Mouse (Mus musculus) neural tube, embryonic 12.5 days (tissue): ENCODE measurements at regions not wholly inside any gene's neighbourhood (a gene's known extent, or its start where the extent isn't known, plus 50 kb on each side); places are given as distances from the start of the nearest gene placed in this dataset.
A peak's percentile ranks its signal among the peaks of the same experiment; 100 is the strongest.
"Not testable (repeated sequence)": the region's sequence is repeated elsewhere in the genome, so short reads cannot be mapped to it uniquely, and the experiment has no call there.

Experiments used
- ATAC-seq: fragments of 200-750 bp; cut with Nextera tagmentation; 2 replicates; pipeline ENCODE4 v1.8.0; 2017; ENCODE audit warnings: low read depth, mild to moderate bottlenecking, moderate TSS enrichment, moderate library complexity; ENCODE audit not compliant: low FRiP score
- H3K27ac ChIP-seq: fragments of 300-500 bp; sonication (generic); 2 replicates; pipeline ENCODE4 v1.5.1; 2016
- H3K27me3 ChIP-seq: fragments of 300-500 bp; sonication (generic); replicated peaks from 2 replicates; pipeline ENCODE4 v1.6.1; 2016; ENCODE audit warnings: mild to moderate bottlenecking
- H3K36me3 ChIP-seq: fragments of 300-500 bp; sonication (generic); 2 replicates; pipeline ENCODE4 v1.6.1; 2016; ENCODE audit warnings: mild to moderate bottlenecking
- H3K4me1 ChIP-seq: fragments of 300-500 bp; sonication (generic); 2 replicates; pipeline ENCODE4 v1.6.1; 2016
- H3K4me2 ChIP-seq: fragments of 300-500 bp; sonication (generic); replicated peaks from 2 replicates; pipeline ENCODE4 v1.6.1; 2016; ENCODE audit warnings: mild to moderate bottlenecking
- H3K4me3 ChIP-seq: fragments of 300-500 bp; sonication (generic); 2 replicates; pipeline ENCODE4 v1.5.1; 2016
- H3K9ac ChIP-seq: fragments of 300-500 bp; sonication (generic); 2 replicates; pipeline ENCODE4 v1.6.1; 2016; ENCODE audit warnings: mild to moderate bottlenecking
- H3K9me3 ChIP-seq: fragments of 300-500 bp; sonication (generic); 2 replicates; pipeline ENCODE4 v1.6.1; 2016; ENCODE audit warnings: mild to moderate bottlenecking
- WGBS: fragments of 180-500 bp; shearing (Covaris S2); methylation state at CpG from one replicate; pipeline ENCODE4 v1.1.7; 2016; 5-methylcytosine and 5-hydroxymethylcytosine counted together

DNA sequence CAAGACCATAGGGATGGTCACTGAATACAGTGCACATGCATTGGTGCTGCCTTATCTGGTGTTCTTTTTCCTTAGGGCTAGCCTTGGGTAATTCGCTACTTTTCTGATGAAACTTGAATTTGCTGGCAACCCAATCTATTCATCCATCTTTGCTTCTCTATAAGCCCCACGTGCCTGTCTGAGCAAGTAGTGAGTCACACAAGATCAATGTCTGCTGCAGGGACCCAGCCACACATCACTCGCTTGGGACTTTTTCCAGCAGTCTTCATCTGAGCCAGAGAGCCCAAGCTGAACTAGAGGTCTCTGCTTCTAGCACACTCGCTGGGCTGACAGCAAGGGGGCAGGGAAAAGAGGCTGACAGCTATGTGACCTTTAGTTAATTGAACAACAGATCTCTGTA, 464.3 kb upstream of the Nmur2 start:
- ATAC-seq: no peak
- no peak overlapping the region for H3K27ac ChIP-seq
- H3K4me2 ChIP-seq: no peak overlapping the region
- no peak overlapping the region for H3K9ac ChIP-seq
- H3K4me1 ChIP-seq: no peaks in the 10 kb centered on the region
- H3K36me3 ChIP-seq: no peaks in the 10 kb centered on the region
- 75% methylated on average over 4 of the region's 4 CpGs for WGBS
- H3K27me3 ChIP-seq: no peaks in the 10 kb centered on the region
- no peaks in the 10 kb centered on the region for H3K9me3 ChIP-seq
- H3K4me3 ChIP-seq: no peak overlapping the region

DNA sequence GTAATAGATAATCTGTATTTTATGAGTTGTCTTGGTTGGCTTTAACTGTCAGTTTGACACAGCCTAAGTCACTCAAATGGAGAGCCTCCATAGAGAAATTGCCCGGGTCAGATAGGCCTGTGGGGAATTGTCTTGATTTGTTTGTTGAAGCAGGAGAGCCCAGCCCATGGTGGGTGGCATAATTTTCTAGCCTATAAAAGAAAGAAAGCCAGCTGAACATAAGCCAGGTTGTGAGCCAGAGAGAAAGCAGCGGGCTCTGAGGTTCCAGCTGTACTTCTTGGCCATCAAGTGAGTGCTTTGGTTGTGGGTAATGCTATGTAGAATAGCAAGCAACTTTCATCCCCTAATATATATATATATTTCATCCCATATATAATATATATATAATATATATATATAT, 474.1 kb upstream of the Nmur2 start:
- Histone ChIP-seq H3K27ac (no peak overlapping the region), H3K4me3 (no peak overlapping the region), H3K9me3 (no peaks in the 10 kb centered on the region), H3K9ac (no peak overlapping the region), H3K27me3 (no peaks in the 10 kb centered on the region), H3K4me1 (no peaks in the 10 kb centered on the region), H3K4me2 (no peak overlapping the region), H3K36me3 (no peaks in the 10 kb centered on the region)
- no peak for ATAC-seq
- 76% methylated on average over 2 of the region's 2 CpGs for WGBS

DNA sequence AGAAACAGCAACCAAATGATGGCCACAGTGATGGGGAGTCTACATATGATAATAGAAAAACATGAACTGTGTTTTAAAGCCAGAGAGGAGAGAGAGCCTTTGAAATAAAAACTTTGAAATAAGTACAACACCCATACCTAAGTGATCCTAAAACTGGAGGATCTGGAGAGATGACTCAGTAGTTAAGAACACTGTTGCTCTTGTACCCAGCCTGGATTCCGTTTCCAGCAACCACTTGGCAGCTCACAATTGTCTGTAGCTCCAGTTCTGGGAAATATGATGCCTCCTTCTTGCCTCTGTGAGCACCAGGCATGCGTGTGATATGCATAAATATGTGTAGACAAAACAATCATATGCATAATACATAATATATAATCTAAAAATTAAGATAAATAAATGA, 477.7 kb upstream of the Nmur2 start:
- no peak overlapping the region for H3K27ac ChIP-seq
- no peak overlapping the region for H3K9ac ChIP-seq
- no peaks in the 10 kb centered on the region for H3K36me3 ChIP-seq
- WGBS: 80% methylated on average over 2 of the region's 2 CpGs
- H3K4me3 ChIP-seq: no peak overlapping the region
- H3K4me1 ChIP-seq: no peaks in the 10 kb centered on the region
- H3K4me2 ChIP-seq: no peak overlapping the region
- no peaks in the 10 kb centered on the region for H3K27me3 ChIP-seq
- H3K9me3 ChIP-seq: no peaks in the 10 kb centered on the region
- ATAC-seq: no peak

DNA sequence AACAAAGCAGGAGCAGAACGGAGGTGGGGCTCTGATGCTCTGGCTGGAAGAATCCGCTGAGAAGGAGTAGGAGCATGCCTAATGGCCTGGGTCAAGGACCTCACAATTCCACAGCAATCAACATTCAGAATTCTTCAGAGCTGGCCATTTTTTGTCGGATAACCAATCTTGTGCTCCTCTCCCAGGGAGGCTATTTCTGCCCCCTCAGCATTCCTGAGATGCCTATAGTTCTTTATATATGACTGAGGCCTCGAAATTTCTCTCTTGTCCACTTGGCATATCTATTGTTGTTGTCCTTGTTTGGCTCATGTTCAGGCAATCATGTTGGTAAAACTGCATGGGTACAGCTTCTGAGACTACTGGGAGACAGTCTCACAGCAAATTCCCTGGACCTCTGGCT, 460.5 kb upstream of the Gria1 start:
- Histone ChIP-seq H3K4me2 (no peak overlapping the region), H3K27ac (no peak overlapping the region), H3K27me3 (no peaks in the 10 kb centered on the region), H3K36me3 (no peaks in the 10 kb centered on the region), H3K9me3 (no peaks in the 10 kb centered on the region), H3K9ac (no peak overlapping the region), H3K4me3 (no peak overlapping the region), H3K4me1 (no peaks in the 10 kb centered on the region)
- WGBS: 64% methylated on average over 4 of the region's 4 CpGs
- ATAC-seq: no peak

DNA sequence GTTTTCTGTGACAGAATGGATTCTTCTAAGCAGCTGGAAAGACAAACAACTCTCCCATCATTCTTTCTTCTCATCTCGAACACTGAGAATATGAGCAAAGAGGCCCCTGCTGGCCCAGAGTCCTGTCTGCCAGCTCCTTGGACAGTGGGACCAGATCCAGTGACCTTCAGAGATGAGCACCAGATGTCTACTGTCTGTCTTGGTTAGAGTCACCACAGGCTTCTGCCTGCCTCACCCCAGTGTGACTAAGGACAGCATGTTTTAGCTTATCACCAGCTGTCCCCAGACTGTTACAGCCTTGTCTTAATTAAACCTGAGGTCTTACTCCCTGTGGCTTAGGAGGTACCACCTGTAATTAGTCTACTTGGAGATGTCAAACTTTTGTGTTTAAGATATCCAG, 454.9 kb upstream of the Gria1 start:
- no peaks in the 10 kb centered on the region for H3K36me3 ChIP-seq
- H3K9ac ChIP-seq: no peak overlapping the region
- H3K9me3 ChIP-seq: no peaks in the 10 kb centered on the region
- no peak overlapping the region for H3K4me2 ChIP-seq
- WGBS: 80% methylated on average over 1 of the region's 1 CpGs
- no peak overlapping the region for H3K4me3 ChIP-seq
- H3K4me1 ChIP-seq: no peaks in the 10 kb centered on the region
- no peaks in the 10 kb centered on the region for H3K27me3 ChIP-seq
- no peak for ATAC-seq
- no peak overlapping the region for H3K27ac ChIP-seq

DNA sequence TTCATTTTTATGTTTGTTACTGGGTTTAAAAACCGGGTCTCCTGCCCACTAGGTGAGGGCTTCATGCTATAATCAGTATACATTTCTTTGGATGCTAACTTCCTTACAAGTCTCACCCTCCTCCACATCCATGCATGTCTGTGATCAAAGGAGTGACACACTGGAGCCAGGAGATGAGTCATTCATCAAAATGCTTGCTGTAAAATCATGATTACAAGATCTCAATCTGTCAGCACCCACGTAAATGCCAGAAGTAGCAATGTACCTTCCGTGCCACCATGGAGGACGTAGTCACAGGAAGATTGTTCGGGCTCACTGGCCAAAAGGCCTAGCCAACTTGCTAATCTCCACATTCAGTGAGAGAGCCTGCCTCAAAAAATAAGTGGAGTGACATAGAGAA, 431.2 kb upstream of the Gria1 start:
- Histone ChIP-seq H3K4me2 (no peak overlapping the region), H3K9ac (no peak overlapping the region), H3K4me1 (no peaks in the 10 kb centered on the region), H3K27me3 (no peaks in the 10 kb centered on the region), H3K36me3 (no peaks in the 10 kb centered on the region), H3K9me3 (no peaks in the 10 kb centered on the region), H3K4me3 (no peak overlapping the region), H3K27ac (no peak overlapping the region)
- WGBS: 86% methylated on average over 5 of the region's 5 CpGs
- no peak for ATAC-seq

DNA sequence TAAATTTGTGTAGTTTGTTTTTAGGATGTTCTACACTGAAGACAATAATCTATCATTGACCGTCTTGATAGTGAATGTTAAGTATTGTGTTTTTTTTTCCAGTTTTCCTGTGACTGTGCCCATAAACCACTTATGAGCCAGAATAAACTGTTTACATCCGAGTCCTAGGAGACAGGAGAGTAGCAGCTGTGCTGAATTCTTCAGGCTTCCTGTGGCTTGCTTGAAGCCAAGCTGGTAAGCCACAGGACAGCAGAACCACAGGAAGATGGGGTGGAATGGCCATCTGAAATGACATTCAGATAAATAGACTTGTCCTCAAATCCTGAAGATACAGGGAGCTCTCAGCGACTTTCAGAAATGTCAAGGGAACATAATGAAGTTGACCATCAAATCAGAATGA, 428.1 kb upstream of the Gria1 start:
- no peak overlapping the region for H3K4me2 ChIP-seq
- H3K9ac ChIP-seq: no peak overlapping the region
- ATAC-seq: no peak
- no peak overlapping the region for H3K4me3 ChIP-seq
- H3K9me3 ChIP-seq: no peaks in the 10 kb centered on the region
- no peak overlapping the region for H3K27ac ChIP-seq
- H3K36me3 ChIP-seq: no peaks in the 10 kb centered on the region
- H3K4me1 ChIP-seq: no peaks in the 10 kb centered on the region
- 75% methylated on average over 3 of the region's 3 CpGs for WGBS
- no peaks in the 10 kb centered on the region for H3K27me3 ChIP-seq

DNA sequence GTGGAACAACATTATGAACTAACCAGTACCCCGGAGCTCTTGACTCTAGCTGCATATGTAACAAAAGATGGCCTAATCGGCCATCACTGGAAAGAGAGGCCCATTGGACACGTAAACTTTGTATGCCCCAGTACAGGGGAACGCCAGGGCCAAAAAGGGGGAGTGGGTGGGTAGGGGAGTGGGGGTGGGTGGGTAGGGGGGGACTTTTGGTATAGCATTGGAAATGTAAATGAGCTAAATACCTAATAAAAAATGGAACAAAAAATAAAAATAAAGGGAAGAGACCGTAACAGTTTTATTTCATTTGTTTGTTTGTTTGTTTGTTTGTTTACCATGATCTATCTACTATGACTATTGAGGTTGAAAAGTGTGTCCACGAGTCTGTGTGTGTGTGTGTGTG, 417.8 kb upstream of the Gria1 start:
- H3K27ac ChIP-seq, H3K27me3 ChIP-seq, H3K4me1 ChIP-seq, H3K4me2 ChIP-seq, H3K36me3 ChIP-seq, H3K9me3 ChIP-seq, H3K9ac ChIP-seq, H3K4me3 ChIP-seq: not testable (repeated sequence)
- ATAC-seq: 0 out of 2 replicates have a peak, but pooled peaks have one; percentile 72
- WGBS: 88% methylated on average over 3 of the region's 6 CpGs

DNA sequence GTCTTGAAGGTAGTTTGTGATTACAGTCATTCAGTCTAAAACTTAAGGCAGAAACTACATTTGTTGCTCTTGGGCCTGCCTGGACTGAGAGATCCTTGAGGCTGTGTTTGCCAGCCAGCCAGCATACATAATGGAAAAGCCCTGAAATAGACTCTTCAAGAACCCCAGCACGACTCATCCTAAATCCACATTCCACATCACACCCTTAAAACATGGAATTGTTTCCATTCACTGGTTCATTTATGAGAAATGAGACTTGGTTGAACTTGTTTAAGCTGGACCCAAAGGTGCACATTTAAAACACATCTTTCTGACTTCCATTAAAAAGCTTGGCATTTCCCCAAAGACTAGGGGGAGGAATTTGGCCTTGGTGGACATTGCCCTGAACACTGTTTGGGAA, 407.4 kb upstream of the Gria1 start:
- 83% methylated on average over 1 of the region's 1 CpGs for WGBS
- Histone ChIP-seq H3K4me2 (no peak overlapping the region), H3K4me3 (no peak overlapping the region), H3K9me3 (no peaks in the 10 kb centered on the region), H3K4me1 (no peaks in the 10 kb centered on the region), H3K27ac (no peak overlapping the region), H3K27me3 (no peaks in the 10 kb centered on the region), H3K36me3 (no peaks in the 10 kb centered on the region), H3K9ac (no peak overlapping the region)
- ATAC-seq: no peak

DNA sequence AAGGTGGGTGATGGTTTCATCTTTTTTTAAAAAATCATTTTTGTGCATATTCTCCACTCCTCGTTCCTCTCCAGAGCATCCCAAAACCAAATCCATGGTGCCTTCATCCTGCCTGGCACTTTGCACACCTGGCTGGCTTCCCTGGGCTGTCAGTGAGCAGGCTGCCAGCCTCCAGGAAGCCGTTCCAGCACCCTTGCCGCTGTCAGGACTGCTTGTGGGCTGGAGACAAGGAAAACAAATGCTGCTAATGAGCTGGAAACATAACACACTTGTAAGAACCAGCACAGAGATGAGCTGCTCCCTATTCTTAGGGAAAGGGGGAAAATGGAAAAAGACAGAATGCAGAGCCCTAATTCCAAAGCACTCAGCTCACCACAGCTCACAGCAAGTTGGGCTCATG, 383.5 kb upstream of the Gria1 start:
- no peak for ATAC-seq
- no peaks in the 10 kb centered on the region for H3K36me3 ChIP-seq
- no peaks in the 10 kb centered on the region for H3K9me3 ChIP-seq
- H3K4me2 ChIP-seq: no peak overlapping the region
- H3K9ac ChIP-seq: no peak overlapping the region
- H3K4me3 ChIP-seq: no peak overlapping the region
- no peak overlapping the region for H3K27ac ChIP-seq
- no peaks in the 10 kb centered on the region for H3K4me1 ChIP-seq
- 58% methylated on average over 3 of the region's 3 CpGs for WGBS
- H3K27me3 ChIP-seq: no peaks in the 10 kb centered on the region

DNA sequence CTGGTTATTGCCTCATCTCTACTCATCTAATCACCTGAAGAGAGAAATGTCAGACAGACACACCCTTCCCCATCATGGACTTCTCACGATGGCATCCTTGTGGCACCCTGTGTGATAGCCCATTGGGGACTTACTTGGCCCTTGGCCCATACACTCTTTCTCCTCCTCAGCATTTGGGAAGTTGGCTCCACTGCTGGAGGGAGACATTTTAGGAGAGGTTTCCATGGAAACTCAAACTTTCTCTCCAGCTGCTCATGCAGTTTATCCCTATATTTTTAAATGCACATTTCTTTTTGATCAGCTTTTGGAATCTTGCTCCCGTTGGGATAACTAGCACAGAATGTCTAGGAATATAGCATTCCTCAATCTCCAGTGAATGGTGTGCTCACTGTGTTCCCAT, 377.7 kb upstream of the Gria1 start:
- no peak for ATAC-seq

DNA sequence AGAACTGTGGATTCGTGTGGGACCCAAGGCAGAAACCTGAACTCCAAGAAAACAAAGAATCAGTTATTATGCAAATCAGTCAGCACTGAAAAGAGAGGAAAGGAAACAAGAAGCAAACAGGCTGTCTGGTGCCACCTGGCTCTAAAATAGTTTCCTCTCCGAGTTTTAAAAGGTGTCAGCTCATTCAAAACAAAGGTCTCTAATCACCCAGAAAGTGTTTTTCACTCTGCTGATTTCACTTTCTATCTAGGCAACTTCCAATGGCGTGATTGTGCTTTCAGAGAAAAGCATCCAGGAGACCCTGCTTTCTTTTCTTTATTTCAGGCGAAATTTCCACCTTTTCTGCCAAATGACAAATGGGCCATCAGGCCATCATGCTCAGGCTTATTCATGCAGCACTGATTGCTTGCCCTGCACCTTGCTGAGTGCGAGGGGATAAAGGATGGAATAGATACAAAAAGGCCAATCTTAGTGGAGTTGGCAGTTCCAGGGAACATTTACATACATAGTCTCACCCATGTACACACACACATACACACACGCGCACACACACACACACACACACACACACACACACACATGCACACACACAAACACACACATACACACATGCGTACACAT, 374.5 kb upstream of the Gria1 start:
- H3K9ac ChIP-seq: no peak overlapping the region
- H3K9me3 ChIP-seq: no peaks in the 10 kb centered on the region
- ATAC-seq: no peak
- no peaks in the 10 kb centered on the region for H3K36me3 ChIP-seq
- H3K4me3 ChIP-seq: no peak overlapping the region
- 33% methylated on average over 8 of the region's 8 CpGs for WGBS
- H3K27ac ChIP-seq: no peak overlapping the region
- no peaks in the 10 kb centered on the region for H3K27me3 ChIP-seq
- no peak overlapping the region for H3K4me2 ChIP-seq
- H3K4me1 ChIP-seq: no peaks in the 10 kb centered on the region; the same call in 1 of the 2 replicates

More for the DNA sequence above, 377.7 kb upstream of the Gria1 start:
- Histone ChIP-seq H3K4me2 (no peak overlapping the region), H3K4me1 (no peaks in the 10 kb centered on the region; the same call in 1 of the 2 replicates), H3K27ac (no peak overlapping the region), H3K9ac (no peak overlapping the region), H3K4me3 (no peak overlapping the region), H3K27me3 (no peaks in the 10 kb centered on the region), H3K36me3 (no peaks in the 10 kb centered on the region), H3K9me3 (no peaks in the 10 kb centered on the region)
- WGBS: 88% methylated on average over 2 of the region's 2 CpGs

DNA sequence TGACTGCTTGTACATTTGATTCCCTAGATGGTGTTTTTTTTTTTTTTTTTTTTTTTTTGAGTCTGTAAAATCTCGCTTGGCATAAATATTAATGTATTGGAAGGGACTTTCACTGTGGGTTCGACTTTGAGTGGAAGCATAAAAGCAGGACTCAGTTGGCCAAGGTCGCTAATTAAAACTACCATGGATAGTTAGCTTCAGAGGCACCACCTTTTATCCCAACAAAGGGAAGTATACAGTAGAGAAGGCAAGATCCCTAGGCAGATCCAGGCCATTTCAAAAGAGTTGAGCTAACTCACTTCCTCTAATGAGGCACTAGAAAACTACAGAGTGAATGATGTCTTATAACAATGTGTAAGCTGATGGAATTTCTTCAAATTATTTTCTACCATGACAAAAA, 369.5 kb upstream of the Gria1 start:
- no peak for ATAC-seq
- no peaks in the 10 kb centered on the region for H3K27me3 ChIP-seq
- H3K9me3 ChIP-seq: no peaks in the 10 kb centered on the region
- H3K4me1 ChIP-seq: no peaks in the 10 kb centered on the region
- H3K36me3 ChIP-seq: no peaks in the 10 kb centered on the region
- no peak overlapping the region for H3K27ac ChIP-seq
- H3K4me2 ChIP-seq: no peak overlapping the region
- no peak overlapping the region for H3K9ac ChIP-seq
- H3K4me3 ChIP-seq: no peak overlapping the region
- WGBS: 78% methylated on average over 3 of the region's 3 CpGs
